Mouse (Mus musculus): ENCODE results near the gene Hils1. TPM values are rescaled to one million over a fixed set of nuclear protein-coding genes. Genes with fewer than 3 reads are reported as not detected.
"Not testable (repeated sequence)": the region's sequence is repeated elsewhere in the genome, so short reads cannot be mapped to it uniquely, and the experiment has no call there.

Hils1 gene
- total RNA-seq, 2 experiments from 2014 or later = not detected

- H3K27ac ChIP-seq = peak overlapping the region; percentile 100
- DNase-seq (ENCODE audit: low spot score in 2 of 2) = no peak
- TF ChIP-seq CTCF (conservative IDR thresholded peaks at IDR 0.05) = no peak
These were observed 36.9 kb downstream of the Hils1 start for GRCm38 (mm10) chr11:95004136-95004936.

GRCm38 (mm10) chr11:95004937-95005198 is 37.5 kb downstream of the Hils1 start:
- no peak for TF ChIP-seq CTCF (conservative IDR thresholded peaks at IDR 0.05)
- H3K4me3 ChIP-seq = no peak overlapping the region
- H3K27ac ChIP-seq = peak overlapping the region; percentile 100; the same call in 1 of the 2 replicates
- DNase-seq (ENCODE audit: low spot score in 2 of 2) = no peak

More at GRCm38 (mm10) chr11:95004136-95004936, 36.9 kb downstream of the Hils1 start:
- no peak overlapping the region for H3K4me3 ChIP-seq

GRCm38 (mm10) chr11:95006038-95006437 is 38.6 kb downstream of the Hils1 start:
- Histone ChIP-seq H3K4me3 (peak overlapping the region; percentile 47; the same call in 1 of the 2 replicates), H3K27ac (peak overlapping the region; percentile 100)
- no peak for DNase-seq (ENCODE audit: low spot score in 2 of 2)
- no peak for TF ChIP-seq CTCF (conservative IDR thresholded peaks at IDR 0.05)

DNA sequence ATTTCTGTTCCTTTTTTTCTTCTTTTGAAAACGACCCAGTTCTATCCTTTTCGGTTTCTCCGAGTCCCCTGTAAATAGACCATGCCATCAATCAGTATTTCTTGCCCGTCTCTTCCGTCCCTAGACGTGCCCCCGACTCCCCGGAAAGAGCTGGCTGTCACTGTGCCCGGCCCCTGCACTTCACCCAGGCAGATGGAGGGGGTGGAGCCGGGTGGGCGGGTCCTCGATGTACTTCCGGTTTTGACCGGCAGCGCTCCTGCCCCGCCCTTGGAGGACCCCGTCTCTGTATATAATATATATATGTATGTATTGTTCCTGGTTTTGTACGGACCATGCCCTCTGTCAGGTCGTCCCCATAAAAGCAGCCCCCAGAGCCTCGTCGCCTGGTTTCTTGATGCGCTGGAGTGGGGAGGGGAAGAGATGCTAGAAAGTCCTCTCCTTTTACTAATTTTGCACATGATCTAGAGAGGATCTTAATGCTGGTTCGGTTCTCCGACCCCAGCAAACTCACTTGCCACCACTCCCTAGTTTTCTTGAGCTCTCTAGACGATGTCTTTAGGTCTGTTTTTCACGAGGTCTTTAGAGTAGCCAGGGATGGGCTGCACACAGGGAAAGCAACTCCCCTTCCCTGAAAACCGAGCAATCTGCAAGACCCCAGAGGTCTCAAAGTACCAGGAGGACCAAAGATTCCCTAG is 39.3 kb downstream of the Hils1 start:
- Histone ChIP-seq H3K27ac (peak overlapping the region; percentile 100), H3K4me3 (peak overlapping the region; percentile 47)
- TF ChIP-seq CTCF (conservative IDR thresholded peaks at IDR 0.05) = peak; percentile 57
- DNase-seq (ENCODE audit: low spot score in 2 of 2) = peak in 1 of 2 experiments; percentile 71

- TF ChIP-seq CTCF (conservative IDR thresholded peaks at IDR 0.05) = no peak
- H3K27ac ChIP-seq = peak overlapping the region; percentile 100; the same call in 1 of the 2 replicates
- DNase-seq (ENCODE audit: low spot score in 2 of 2) = no peak
These were observed 40.0 kb downstream of the Hils1 start for GRCm38 (mm10) chr11:95007418-95007817.

DNA sequence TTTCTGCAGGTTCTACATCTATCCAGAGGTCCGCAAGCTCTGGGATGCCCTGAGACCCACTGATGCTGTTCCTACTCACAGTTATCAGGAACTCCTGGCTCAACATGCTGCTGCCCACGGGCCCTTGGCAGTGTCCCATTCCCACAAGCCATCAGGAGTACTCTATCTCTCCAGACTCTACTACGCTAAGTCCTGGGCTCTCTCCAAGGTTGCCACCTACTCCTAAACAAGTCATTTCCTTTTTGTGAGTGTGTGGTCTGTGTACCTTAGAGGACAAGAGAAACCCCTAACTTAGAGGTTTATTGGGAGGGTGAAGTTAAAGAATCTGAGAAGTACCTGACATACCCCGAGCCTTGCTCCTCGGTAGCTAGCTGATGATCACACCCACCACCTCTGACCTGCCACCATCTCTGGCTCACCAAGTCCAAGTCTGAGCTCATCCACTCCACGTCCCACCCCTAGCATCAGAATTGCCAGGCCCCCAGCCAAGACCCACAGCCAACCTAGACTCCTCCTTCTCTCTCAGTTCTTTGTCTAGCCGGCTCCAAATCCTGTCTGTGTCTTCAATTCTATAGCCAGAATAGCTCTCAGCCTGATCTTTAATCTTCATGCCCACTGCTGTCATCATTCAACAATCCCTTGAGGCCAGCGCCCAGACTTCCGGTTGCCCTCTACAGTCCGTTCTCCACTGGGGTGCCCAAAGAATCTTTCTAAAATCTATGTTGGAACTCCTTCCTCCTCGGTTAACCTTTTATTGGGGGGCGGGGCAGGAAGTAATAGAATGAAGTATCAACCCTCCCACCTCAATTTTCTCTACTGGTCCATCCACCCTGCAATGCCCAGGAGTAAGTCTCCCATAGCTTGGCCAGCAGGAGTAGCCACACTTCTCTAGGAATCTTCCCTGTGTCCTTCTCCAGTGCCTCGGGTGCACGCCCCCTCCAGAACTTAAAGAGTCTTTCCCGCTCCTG is 41.6 kb downstream of the Hils1 start:
- no peak for TF ChIP-seq CTCF (conservative IDR thresholded peaks at IDR 0.05)
- Histone ChIP-seq H3K27ac (peak overlapping the region; percentile 80), H3K4me3 (peak overlapping the region; percentile 77)
- DNase-seq (ENCODE audit: low spot score in 2 of 2) = no peak

More at GRCm38 (mm10) chr11:95007418-95007817, 40.0 kb downstream of the Hils1 start:
- H3K4me3 ChIP-seq = no peak overlapping the region

GRCm38 (mm10) chr11:95009629-95010014 is 42.2 kb downstream of the Hils1 start, which contains the start of gene Samd14:
Samd14 (plus strand) TSS chr11:95009879.
- H3K27ac ChIP-seq = peak within 1 kb of the TSS; percentile 81
- H3K4me3 ChIP-seq = peak within 1 kb of the TSS; percentile 77

GRCm38 (mm10) chr11:95010141-95010739 is 42.8 kb downstream of the Hils1 start:
- DNase-seq (ENCODE audit: low spot score in 2 of 2) = no peak

More at GRCm38 (mm10) chr11:95009629-95010014, 42.2 kb downstream of the Hils1 start, which contains the start of gene Samd14:
- peak in 1 of 2 experiments; percentile 63 for DNase-seq (ENCODE audit: low spot score in 2 of 2)
- peak; percentile 17; the same call in 1 of the 2 replicates for TF ChIP-seq CTCF (conservative IDR thresholded peaks at IDR 0.05)

DNA sequence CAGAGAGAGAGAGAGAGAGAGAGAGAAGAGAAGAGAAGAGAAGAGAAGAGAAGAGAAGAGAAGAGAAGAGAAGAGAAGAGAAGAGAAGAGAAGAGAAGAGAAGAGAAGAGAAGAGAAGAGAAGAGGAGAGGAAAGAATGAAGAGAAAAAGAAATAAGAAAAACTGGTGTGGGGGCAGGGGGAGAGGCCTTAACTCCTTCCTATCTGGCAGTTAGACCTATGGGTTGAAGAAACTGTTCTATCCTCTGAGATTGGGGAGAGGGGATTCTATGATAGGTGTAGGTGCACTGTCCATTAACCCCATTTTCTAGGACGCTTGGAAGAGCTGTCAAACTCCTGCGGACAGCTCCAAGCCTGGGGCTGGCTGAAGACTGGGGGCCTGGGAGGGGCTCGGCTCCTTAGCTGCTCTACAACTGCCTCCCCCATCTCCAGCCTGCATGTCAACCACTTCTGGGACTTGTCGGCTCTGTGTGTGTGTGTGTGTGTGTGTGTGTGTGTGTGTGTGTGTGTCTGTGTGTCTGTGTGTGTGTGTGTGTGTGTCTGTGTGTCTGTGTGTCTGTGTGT is 43.5 kb downstream of the Hils1 start:
- not testable (repeated sequence) for H3K27ac ChIP-seq; DNase-seq (ENCODE audit: low spot score in 2 of 2)
- peak overlapping the region; percentile 77 for H3K4me3 ChIP-seq

More at GRCm38 (mm10) chr11:95010141-95010739, 42.8 kb downstream of the Hils1 start:
- Histone ChIP-seq H3K27ac (peak overlapping the region; percentile 81), H3K4me3 (peak overlapping the region; percentile 77)
- no peak for TF ChIP-seq CTCF (conservative IDR thresholded peaks at IDR 0.05)

DNA sequence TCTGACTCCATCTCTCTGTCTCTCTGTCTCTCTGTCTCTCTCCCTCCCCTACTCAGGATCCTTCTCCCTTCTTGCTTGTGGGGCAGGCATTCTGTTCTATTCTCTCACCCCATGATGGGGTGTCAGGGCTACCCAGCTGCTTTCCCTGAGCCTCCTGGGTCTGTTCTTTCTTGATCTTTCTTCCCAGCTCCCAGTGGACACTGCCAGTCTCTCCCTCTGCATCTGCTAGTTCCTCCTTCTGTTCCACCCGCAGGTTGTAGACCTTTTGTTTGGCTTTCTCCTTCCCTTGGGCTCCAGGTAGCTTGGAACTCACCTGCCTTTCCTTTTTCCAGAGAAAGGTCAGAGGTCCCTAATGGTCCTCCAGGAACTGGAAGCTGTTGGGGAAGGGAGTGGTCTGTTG is 44.0 kb downstream of the Hils1 start:
- DNase-seq (ENCODE audit: low spot score in 2 of 2) = no peak
- no peak overlapping the region for H3K27ac ChIP-seq
- H3K4me3 ChIP-seq = peak overlapping the region; percentile 13; the same call in 1 of the 2 replicates
- TF ChIP-seq CTCF (conservative IDR thresholded peaks at IDR 0.05) = no peak

DNA sequence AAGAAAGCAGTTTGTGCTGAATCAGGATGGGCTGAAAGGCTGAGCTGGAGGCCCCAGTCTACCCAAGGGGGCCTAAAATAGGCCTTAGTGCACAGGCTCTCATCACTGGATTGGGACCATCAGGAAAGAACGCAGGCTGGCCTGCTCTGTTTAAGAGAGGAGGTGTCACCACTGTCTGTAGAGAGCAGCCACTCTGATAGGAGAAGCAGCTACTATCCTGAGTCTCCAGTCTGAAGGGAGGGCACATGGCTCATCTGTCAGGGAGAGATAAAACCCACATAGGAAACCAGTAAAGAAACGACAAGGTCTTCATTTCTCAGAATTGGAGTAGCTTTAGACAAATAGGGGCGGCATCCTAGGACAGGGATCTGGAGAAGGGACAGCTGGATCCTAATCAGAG is 44.7 kb downstream of the Hils1 start:
- TF ChIP-seq CTCF (conservative IDR thresholded peaks at IDR 0.05) = no peak
- Histone ChIP-seq H3K4me3 (no peak overlapping the region), H3K27ac (no peak overlapping the region)
- no peak for DNase-seq (ENCODE audit: low spot score in 2 of 2)

GRCm38 (mm10) chr11:95012487-95012886 is 45.1 kb downstream of the Hils1 start:
- DNase-seq (ENCODE audit: low spot score in 2 of 2) = no peak
- no peak for TF ChIP-seq CTCF (conservative IDR thresholded peaks at IDR 0.05)
- no peak overlapping the region for H3K27ac ChIP-seq
- no peak overlapping the region for H3K4me3 ChIP-seq

Data from layer of hippocampus, adult 2 months (tissue).